8 mouse cellular contexts compared by ENCODE assay signal in genomic region chr1:159163113-159163885, GRCm38 (mm10).
DNase-seq lines count a peak whose midpoint lies in the region; ATAC-seq lines count a peak whose summit lies in the region.

No protein-coding gene starts in this region.

- no peaks in the 10 kb centered on the region for H3K4me1 ChIP-seq in forebrain, embryonic 10.5 days
- H3K4me1 ChIP-seq in forebrain, embryonic 12.5 days = no peaks in the 10 kb centered on the region

- peak; percentile 23 for DNase-seq in forebrain, embryonic 10.5 days (ENCODE audit: extremely low spot score, low spot score)
- DNase-seq in right cerebral cortex, adult 18-20 months = peak; percentile 11
- DNase-seq in right cerebral cortex, postnatal 14 days = no peak
- DNase-seq in layer of hippocampus, adult 8-10 months (ENCODE audit: low spot score in 2 of 2) = peak; percentile 11 to 12
- no peak for DNase-seq in yolk sac, embryonic 10.5 days (ENCODE audit: low spot score)
- DNase-seq in gastrocnemius, postnatal 10 days = no peak
- no peak for DNase-seq in gastrocnemius, postnatal 36 days

- intact Hi-C loops in gastrocnemius, postnatal 36 days (cut with DNase I) = no loop called here

- no peak overlapping the region for H3K27ac ChIP-seq in forebrain, embryonic 10.5 days
- no peak overlapping the region for H3K27ac ChIP-seq in forebrain, embryonic 12.5 days

- ATAC-seq in forebrain, embryonic 12.5 days (ENCODE audit: low FRiP score) = no peak

- H3K27me3 ChIP-seq in forebrain, embryonic 10.5 days (ENCODE audit: poor library complexity, severe bottlenecking) = no peaks in the 10 kb centered on the region
- no peaks in the 10 kb centered on the region for H3K27me3 ChIP-seq in forebrain, embryonic 12.5 days

- H3K4me2 ChIP-seq in forebrain, embryonic 12.5 days = no peak overlapping the region

- WGBS in forebrain, embryonic 10.5 days = 51% methylated on average over 4 of the region's 4 CpGs
- WGBS in forebrain, embryonic 12.5 days = 58% methylated on average over 4 of the region's 4 CpGs

- H3K36me3 ChIP-seq in forebrain, embryonic 10.5 days (replicated peaks) = no peaks in the 10 kb centered on the region
- no peaks in the 10 kb centered on the region for H3K36me3 ChIP-seq in forebrain, embryonic 12.5 days (replicated peaks)

- H3K4me3 ChIP-seq in forebrain, embryonic 10.5 days = no peak overlapping the region
- no peak overlapping the region for H3K4me3 ChIP-seq in forebrain, embryonic 12.5 days (replicated peaks)

- no peaks in the 10 kb centered on the region for H3K9me3 ChIP-seq in forebrain, embryonic 10.5 days
- no peaks in the 10 kb centered on the region for H3K9me3 ChIP-seq in forebrain, embryonic 12.5 days

- no peak overlapping the region for H3K9ac ChIP-seq in forebrain, embryonic 12.5 days

Comparison
In these comparisons a context has a peak if more than half of its experiments do, and no peak if none do; other contexts are left out.
1. DNase-seq: peak in forebrain, embryonic 10.5 days (single experiment), right cerebral cortex, adult 18-20 months (single experiment) and layer of hippocampus, adult 8-10 months (2 of 2); none in right cerebral cortex, postnatal 14 days (single experiment), yolk sac, embryonic 10.5 days (single experiment), gastrocnemius, postnatal 10 days (single experiment) and gastrocnemius, postnatal 36 days (0 of 2).